Mouse (Mus musculus) 3134 (cell line): ENCODE measurements at regions not wholly inside any gene's neighbourhood (a gene's known extent, or its start where the extent isn't known, plus 50 kb on each side); places are given as distances from the start of the nearest gene placed in this dataset.
A peak's percentile ranks its signal among the peaks of the same experiment; 100 is the strongest.

Experiments used
- DNase-seq: peaks from one replicate; pipeline ENCODE4 v3.0.0-alpha.2; 2011; ENCODE audit warnings: low spot score; ENCODE audit not compliant: insufficient read length; ENCODE audit errors: extremely low read depth

DNA sequence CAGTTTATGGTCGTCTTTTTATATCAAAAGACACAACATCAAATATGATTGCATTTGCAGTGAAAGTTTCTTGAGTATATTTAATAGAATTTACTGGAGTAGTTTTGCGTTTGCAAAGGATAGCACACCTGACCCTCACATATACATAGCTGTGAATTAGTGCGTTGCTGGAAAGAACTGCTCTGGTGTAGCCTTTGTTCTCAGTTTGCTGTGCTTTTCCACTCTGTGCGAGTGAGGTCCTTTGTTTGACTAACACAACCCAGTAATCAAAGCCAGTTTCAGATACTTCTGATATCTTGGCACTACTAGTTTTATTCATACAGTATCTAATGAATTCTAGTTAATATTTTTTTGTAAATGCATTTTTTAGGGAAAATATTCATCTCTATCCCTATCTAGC is 84.7 kb downstream of the Trim52 start:
- no peak for DNase-seq

- no peak for DNase-seq
These were observed 87.6 kb downstream of the Trim52 start for GRCm38 (mm10) chr14:106193583-106193982.

- peak; percentile 4 for DNase-seq
These were observed 88.1 kb downstream of the Trim52 start for GRCm38 (mm10) chr14:106194104-106194503.

DNA sequence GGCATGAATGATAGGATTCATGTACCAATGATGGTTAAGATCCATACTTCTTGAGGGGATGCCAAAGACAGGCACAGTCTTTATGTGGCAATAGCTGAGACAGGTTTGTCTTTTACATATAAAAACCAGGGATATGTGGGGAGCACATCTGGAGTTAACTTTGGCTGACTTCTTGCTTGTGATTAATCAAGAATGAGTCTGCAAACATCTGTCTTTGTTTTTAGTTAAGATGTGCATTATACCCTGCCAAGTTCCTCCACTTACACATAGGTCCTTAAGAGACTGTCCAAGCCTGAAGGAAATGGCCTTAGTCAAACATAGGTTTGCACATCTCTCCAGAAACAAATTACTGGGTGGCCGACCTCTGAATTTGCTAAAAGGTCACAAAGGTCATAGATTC is 91.8 kb downstream of the Trim52 start:
- no peak for DNase-seq

GRCm38 (mm10) chr14:106199109-106199508 is 93.1 kb downstream of the Trim52 start:
- no peak for DNase-seq

- DNase-seq = no peak
These were observed 93.7 kb downstream of the Trim52 start for GRCm38 (mm10) chr14:106199536-106200319.

DNA sequence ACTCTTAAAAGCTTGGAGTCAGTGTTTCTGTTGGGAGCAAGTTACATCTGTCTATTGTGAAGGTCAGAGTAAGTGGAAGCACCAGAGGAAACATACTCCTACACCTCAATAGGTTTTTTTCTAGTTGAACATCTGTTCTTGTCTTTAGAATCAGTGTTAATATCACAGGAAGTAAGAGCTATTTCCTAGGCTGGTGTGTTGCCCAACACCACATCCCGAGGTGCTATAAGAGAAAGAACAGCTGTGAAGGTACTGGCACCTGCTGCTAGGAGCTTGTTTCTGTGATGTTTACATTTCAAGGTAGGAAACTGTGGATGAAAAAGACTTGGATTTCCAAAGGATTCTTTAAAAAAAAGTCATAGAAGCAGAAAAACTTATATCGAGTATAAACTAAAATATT is 105.1 kb downstream of the Trim52 start:
- no peak for DNase-seq

DNA sequence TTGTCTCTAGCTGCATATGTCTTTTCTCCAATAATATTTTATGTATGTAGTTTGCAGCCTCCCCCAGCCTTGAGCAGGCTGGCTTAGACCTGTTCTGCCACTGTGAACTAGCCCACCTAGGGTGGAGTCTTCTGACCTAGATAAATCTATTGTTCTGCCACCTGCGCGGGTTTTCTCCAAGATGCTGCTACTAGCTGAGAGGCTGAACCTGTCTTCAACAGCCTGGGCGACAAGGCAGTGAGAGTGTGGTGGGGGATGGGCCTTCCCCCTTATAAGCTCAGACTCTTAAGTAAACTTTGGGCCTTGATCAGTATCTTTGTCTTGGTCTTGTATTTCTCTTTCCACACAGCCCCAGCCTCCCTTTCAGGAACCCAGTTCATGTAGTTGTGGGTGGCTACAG is 111.7 kb downstream of the Trim52 start:
- DNase-seq = no peak

DNA sequence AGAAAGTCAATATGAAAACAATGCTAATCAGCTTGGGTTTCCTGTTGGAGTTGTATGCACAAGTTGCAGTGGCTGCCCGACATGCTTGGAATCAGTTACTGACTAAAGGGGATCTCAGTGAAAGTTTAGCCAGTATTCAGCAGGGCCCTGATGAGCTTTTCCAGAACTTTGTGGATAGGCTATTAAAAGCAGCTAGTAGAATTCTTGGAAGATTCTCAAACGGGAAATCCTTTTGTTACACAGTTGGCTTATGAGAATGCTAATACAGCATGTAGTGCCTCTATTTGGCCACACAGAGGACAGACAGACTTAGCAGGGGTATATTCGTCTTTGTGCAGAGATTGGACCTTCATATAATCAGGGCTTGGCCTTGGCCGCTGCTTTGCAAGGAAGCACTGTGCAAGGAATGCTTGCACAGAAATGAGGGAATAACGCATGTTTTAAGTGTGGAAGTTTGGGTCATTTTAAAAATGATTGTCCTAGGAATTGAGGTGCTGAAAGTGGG is 113.3 kb downstream of the Trim52 start:
- DNase-seq = no peak

DNA sequence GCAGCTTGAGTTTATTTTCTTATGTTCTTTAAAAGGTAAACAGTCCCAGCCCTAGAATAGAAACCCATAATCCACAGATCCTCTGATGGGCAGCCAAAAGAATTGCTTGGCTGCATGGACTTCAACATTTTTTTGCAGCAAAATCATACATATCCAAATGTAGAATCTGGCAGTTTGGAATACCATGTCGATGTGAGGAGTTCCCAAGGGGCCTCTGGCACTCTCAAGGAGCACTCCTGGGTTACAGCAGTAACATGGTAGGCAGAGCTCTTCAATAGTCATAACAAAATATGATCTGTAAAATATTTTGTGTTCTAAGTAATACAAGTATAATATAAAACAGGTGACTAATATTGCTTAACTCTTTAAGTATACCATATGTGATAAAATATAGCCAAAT is 119.4 kb downstream of the Trim52 start:
- DNase-seq = no peak

DNA sequence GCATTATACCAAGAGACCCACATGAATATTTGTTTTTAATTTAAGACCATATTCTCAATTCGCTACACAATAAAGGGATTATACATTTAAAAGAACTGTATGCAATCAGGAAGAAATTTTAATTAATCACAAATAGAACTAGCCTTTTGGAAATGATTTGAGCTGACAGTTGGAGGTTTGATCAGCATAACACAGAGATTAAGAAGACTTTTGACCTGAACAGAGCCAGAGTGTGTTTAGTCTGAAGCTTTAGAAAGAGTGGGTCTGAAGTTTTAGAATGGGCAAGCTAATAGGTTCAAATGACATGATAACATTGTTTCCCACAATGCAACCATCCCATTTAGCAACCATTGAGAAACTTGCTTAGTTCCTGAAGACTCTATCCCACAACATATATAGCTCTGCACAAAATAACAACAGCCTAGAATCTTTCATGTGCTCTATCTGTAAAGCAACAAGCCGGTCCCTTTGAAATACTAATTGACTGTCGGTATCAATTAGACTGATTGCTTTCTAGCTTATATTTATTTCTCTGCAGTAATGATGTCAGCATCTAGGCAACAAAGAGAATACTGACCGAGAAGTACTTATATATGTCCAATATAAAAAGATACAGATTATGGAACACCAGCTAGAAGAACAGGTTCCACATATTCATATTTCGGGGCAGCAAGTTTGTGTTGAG is 135.9 kb downstream of the Trim52 start:
- DNase-seq = no peak

- no peak for DNase-seq
These were observed 153.6 kb downstream of the Trim52 start for GRCm38 (mm10) chr14:106259396-106260108.

GRCm38 (mm10) chr14:106265290-106265689 is 159.3 kb downstream of the Trim52 start:
- DNase-seq = no peak

- no peak for DNase-seq
These were observed 161.9 kb downstream of the Trim52 start for GRCm38 (mm10) chr14:106267679-106268561.

DNA sequence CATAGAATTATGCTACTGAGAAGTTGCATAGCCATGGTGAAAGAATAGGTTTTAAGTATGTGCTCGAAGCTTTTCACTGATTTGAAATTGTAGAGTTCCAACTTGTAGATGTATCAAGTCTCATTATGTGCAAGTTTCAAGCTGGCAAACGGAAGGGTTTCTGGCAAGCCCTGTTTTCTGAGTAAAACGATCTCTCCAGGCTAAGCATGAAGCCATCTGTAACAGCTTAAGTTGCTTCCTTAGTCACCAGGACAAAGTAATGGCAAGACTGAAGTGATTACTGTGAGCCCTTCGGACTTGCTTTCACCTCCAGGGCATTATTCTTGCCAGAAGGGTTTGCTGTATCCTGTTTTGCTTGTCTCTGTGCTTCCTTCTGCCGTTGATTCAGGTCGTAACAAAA is 163.7 kb downstream of the Trim52 start:
- DNase-seq = no peak

DNA sequence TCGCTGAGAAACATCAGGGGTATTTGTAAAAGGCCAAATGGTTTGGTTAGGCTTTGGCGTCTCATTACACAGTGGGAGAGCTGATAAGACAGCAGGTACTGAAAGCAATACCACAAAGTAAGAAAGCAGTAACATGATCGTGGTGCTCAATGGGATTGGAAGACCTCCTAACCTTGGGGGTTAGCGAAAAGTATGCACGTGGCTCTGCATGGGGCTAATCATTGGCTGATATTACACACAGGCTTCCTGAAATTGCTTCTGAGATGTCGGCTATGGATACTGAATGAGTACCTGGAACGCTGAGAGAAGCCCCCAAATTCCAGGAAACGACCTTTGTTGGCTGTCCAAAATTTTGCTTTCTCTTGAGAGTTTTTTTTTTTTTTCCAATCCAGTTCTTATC is 207.6 kb downstream of the Trim52 start:
- no peak for DNase-seq

DNA sequence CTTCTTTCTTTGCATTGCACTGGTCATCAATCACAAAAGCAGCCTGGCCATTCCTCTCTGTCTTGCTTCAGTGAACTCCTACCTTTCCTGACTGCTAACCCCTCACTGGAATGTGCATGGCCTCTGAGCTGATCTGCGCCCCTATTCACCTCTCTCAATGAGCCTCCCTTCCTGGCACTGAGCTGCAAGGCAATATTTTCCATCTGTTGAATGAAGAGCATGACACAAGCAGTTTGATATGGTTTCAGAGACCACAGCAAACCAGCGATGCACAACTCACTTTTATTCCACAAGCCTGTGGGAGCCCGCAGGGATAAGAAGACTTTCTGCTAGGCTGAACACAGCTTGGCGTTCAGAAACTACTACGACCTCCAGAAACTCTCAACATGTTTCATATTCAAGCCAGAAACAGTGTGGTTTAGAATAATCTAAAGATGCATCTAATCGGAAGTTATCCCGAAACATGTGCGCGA is 208.1 kb downstream of the Trim52 start:
- DNase-seq = no peak

DNA sequence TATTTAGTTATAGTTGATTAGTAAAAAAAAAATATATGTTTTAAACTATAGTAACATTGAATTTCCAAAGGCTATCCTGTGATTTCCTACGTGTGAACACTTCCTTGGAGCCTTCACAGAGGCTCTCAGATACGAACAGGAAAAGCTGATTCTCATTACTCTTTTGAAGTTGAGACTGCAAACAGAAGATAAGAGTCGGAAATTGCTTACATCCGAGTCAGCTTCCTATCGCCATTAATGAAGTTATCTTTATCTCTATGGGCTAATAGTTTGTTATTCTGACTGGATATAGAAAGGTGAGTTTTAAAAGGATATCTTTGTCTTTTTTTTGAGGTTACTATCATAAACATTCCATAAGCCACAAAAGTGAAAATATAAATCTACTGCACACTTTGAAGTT is 212.8 kb downstream of the Trim52 start:
- DNase-seq = no peak

DNA sequence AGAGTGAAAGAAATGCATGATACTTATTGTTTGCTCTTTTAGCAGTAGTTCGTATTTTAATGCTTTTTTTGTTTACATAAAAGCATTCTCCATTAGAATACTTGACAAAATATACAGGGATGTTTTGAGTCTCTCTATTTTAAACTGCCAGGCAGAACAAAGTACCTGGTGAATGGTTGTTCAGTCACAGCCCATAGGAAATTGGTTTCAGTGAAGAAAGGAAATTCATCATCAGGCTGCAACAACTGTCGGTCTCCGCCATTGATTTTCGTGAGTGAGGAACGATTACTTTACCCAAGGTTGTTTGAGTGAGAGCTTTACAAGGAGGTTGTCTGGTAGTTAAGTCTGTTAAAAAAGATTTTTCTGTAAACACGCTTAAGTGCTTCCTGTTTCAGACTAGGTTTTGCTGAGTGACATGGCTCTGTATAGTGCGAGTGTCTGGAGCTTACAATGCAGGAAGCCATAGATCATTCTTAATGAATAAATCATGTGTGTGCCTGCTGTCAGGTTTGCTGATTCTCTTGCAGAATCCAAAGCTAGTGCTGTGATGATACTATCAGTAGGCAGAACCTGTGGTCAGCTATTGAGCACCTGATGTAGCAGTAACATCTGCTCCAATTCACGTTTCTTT is 221.8 kb downstream of the Trim52 start:
- no peak for DNase-seq
